Mouse (Mus musculus): ENCODE results near the gene Zfp418. TPM values are rescaled to one million over a fixed set of nuclear protein-coding genes. Genes with fewer than 3 reads are reported as not detected.
"Not testable (repeated sequence)": the region's sequence is repeated elsewhere in the genome, so short reads cannot be mapped to it uniquely, and the experiment has no call there.

The Zfp418 gene
- polyA plus RNA-seq (2015; fragmentation: Nextera tagmentation; extraction: Ambion mirVana): 1.0 and 1.3 TPM in 2 replicates

DNA sequence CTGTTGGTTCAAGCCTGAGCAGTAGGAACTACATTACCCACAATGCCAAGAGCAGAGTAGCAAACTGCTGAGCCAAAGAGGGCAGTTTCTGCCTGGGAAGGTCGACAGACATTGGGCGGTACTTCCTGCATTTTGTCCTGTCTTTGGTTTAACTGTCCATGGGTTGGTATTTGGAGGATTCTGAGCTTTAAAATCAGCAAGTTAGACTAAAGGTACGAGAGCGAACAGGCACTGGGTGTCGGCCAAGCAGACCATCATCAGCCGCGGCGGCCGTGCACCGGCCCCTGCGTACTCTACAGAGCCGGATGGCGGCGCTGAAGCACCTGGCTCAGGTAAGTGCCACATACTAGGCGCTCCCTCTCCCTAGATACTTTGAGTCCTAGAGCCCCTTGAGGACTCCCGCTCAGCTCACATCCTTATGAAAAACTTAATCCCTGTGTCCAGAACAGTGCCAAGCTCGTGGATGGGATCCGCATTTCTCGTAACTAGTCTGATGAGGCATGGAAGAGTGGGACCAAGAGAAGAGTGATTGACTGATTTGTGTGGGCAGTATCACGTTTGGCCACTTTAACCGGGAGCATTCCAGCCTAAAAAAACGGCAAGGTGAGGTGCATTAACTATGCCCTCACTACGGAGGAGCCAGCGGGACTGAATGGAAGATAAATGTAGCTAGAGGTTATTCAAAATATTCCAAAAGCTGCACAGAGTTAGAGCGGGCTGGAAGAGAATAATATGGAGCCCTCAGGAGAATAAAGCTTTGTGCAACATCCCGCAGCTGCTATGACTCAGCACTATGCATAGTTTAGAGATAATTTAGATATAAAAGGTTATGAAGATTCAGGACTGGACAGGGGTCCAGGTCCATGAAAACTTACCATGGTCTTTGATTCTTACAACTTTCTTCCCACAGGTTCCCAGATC is at the start of gene Zfp418:
Gene Zfp418, plus strand, starts transcription at position 104 of the 921 bp plus-strand sequence.
- Histone ChIP-seq H3K36me3 (peaks cover 18% of the 10 kb centered on the region), H3K4me2 (peak within 1 kb of the TSS; percentile 85), H3K9me3 (no peaks in the 10 kb centered on the region), H3K4me1 (peaks cover 8% of the 10 kb centered on the region), H3K4me3 (peak within 1 kb of the TSS; percentile 88), H3K27me3 (replicated peaks) (no peaks in the 10 kb centered on the region), H3K27ac (replicated peaks) (0 out of 2 replicates have a peak within 1 kb of the TSS, but pooled peaks have one; percentile 20), H3K9ac (peak within 1 kb of the TSS; percentile 87)
- ATAC-seq (ENCODE audit: extremely low read depth, insufficient number of reproducible peaks, low FRiP score, low TSS enrichment): peak; percentile 73; the same call in 1 of the 2 replicates
- 2% methylated on average over 26 of the region's 26 CpGs for WGBS

DNA sequence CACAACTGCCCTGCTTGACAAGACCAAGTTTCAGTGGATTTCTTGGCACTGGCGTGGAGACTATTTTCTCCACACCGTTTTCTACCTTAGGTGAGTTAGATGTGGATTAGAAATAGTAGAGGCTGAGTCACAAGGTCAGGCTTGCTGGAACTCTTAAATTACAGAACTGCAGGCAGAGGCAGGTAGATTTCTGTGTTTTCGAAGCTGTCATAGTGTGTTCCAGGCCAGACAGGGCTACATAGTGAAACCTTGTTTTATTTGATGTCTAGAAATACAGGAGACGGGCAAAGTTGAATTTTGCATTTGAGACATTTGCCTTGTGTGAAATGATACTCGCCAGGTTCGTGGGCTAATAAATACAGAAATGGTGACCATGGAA is 49.5 kb upstream of the Zfp418 start:
- Histone ChIP-seq H3K9ac (peak overlapping the region; percentile 65), H3K36me3 (peaks cover 32% of the 10 kb centered on the region), H3K27ac (replicated peaks) (no peak overlapping the region), H3K9me3 (no peaks in the 10 kb centered on the region), H3K4me2 (peak overlapping the region; percentile 70), H3K4me3 (peak overlapping the region; percentile 73), H3K4me1 (peaks cover 11% of the 10 kb centered on the region), H3K27me3 (replicated peaks) (no peaks in the 10 kb centered on the region)
- no peak for ATAC-seq (ENCODE audit: extremely low read depth, insufficient number of reproducible peaks, low FRiP score, low TSS enrichment)
- 48% methylated on average over 6 of the region's 6 CpGs for WGBS

DNA sequence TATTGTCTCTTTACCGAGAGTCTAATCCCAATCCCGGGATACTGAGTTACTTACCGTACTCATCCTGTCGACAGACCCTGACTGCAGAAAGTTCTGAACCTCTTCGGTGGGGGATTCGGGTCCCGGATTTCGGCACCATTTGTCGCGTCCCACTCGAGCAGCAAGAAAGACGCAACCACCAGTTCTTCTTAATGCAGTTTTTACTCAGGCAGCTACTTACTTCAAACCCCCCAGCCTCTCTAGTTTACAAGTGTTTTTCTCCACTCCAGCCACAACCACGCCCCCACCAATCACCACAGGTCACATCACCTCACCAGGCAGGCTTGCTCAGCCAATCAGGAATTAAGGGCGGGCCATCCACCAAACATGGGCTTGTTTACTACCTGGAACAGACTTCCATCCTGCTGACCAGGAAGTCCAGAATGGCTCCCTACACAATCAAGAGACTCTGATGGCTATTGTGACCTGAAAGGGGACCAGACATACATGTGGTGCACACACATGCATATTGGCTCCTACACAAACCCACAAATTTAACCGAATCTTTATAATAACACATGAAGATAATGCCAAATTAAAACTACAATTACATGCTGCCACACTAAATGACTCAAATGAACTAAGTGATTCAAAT is 40.5 kb upstream of the Zfp418 start:
- H3K4me1 ChIP-seq; H3K36me3 ChIP-seq; H3K9me3 ChIP-seq; H3K27me3 ChIP-seq (replicated peaks); H3K4me2 ChIP-seq; H3K9ac ChIP-seq; H3K27ac ChIP-seq (replicated peaks); H3K4me3 ChIP-seq; ATAC-seq (ENCODE audit: extremely low read depth, insufficient number of reproducible peaks, low FRiP score, low TSS enrichment): not testable (repeated sequence)
- WGBS: 86% methylated on average over 15 of the region's 15 CpGs

DNA sequence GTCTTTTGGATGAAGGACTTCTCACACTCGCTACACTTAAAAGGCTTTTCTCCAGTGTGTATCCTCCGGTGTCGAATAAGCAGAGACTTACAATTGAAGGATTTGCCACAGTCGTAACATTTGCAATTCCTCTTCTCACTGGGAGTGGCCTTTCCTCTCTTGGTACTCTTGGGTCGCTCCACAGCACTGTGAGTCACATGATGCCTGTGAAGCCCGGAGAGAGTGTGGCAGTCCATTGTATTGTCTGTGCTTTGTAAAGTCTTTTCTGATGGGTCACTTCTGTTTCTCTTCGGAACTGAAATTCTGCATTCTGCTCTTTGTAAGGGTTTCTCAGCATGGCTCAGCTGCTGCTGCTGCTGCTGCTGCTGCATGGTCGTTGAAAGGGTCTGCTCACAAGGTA is 38.4 kb upstream of the Zfp418 start:
- no peak for ATAC-seq (ENCODE audit: extremely low read depth, insufficient number of reproducible peaks, low FRiP score, low TSS enrichment)
- no peak overlapping the region for H3K9ac ChIP-seq
- 66% methylated on average over 8 of the region's 8 CpGs for whole genome bisulfite sequencing
- H3K4me2 ChIP-seq: no peak overlapping the region
- no peak overlapping the region for H3K4me3 ChIP-seq
- no peaks in the 10 kb centered on the region for H3K27me3 ChIP-seq (replicated peaks)
- no peak overlapping the region for H3K27ac ChIP-seq (replicated peaks)
- 0 out of 2 replicates have a peak, but pooled peaks cover under 1% of the 10 kb centered on the region for H3K9me3 ChIP-seq
- no peaks in the 10 kb centered on the region for H3K4me1 ChIP-seq
- peaks cover 2% of the 10 kb centered on the region; the same call in 1 of the 2 replicates for H3K36me3 ChIP-seq

DNA sequence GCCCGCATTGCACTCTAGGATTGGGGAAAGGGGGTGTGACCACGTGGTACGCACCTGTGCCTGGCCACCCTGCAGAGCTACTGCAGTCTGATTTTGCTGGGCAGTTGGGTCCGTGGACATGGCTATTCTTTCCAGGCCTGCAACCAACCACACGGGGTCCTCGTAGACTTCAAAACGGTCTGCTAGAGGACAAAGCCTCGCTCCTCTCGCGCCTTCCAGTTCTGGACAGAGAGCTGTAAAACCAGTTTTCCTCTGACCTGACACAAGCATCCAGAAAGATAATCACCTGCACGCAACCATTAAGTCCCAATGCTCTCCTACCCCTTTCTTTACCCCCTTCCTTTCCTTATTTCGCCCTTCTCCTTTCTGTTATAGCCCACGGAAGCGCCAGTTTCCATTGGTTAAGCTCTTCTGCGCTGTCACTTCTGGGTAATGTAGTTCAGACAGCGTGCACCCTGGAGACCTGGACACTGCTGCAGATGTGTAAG is 34.7 kb upstream of the Zfp418 start, which contains the start of gene Zfp773:
Gene Zfp773, minus strand, starts transcription at position 377 of the 488 bp plus-strand sequence.
- peak; percentile 80; the same call in 1 of the 2 replicates for ATAC-seq (ENCODE audit: extremely low read depth, insufficient number of reproducible peaks, low FRiP score, low TSS enrichment)
- H3K27ac ChIP-seq (replicated peaks): no peak within 1 kb of the TSS

DNA sequence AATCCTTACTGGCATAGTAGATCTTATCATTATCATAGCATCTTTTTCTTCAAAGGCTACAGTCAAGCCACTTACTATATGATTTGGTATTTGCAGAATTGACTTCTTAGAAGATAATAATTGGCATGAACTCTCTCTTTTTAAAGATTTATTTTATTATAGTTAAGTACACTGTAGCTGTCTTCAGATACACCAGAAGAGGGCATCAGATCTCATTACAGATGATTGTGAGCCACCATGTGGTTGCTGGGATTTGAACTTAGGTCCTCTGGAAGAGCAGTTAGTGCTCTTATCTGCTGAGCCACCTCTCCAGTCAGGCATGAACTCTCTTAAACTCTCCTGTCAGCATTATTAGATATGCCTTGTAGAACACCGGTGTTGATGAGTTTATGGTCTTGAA is 26.9 kb upstream of the Zfp418 start:
- Histone ChIP-seq H3K4me3 (no peak overlapping the region), H3K9me3 (peaks cover 11% of the 10 kb centered on the region; the same call in 1 of the 2 replicates), H3K9ac (no peak overlapping the region), H3K36me3 (no peaks in the 10 kb centered on the region), H3K4me1 (no peaks in the 10 kb centered on the region), H3K27me3 (replicated peaks) (no peaks in the 10 kb centered on the region), H3K27ac (replicated peaks) (no peak overlapping the region), H3K4me2 (no peak overlapping the region)
- WGBS: 93% methylated on average over 1 of the region's 1 CpGs
- no peak for ATAC-seq (ENCODE audit: extremely low read depth, insufficient number of reproducible peaks, low FRiP score, low TSS enrichment)

More for the DNA sequence above, 34.7 kb upstream of the Zfp418 start, which contains the start of gene Zfp773:
- Histone ChIP-seq H3K27me3 (replicated peaks) (no peaks in the 10 kb centered on the region), H3K36me3 (peaks cover 2% of the 10 kb centered on the region; the same call in 1 of the 2 replicates), H3K4me1 (no peaks in the 10 kb centered on the region), H3K9me3 (no peaks in the 10 kb centered on the region), H3K4me3 (peak within 1 kb of the TSS; percentile 61), H3K4me2 (peak within 1 kb of the TSS; percentile 67), H3K9ac (peak within 1 kb of the TSS; percentile 82)
- WGBS: 5% methylated on average over 16 of the region's 16 CpGs

DNA sequence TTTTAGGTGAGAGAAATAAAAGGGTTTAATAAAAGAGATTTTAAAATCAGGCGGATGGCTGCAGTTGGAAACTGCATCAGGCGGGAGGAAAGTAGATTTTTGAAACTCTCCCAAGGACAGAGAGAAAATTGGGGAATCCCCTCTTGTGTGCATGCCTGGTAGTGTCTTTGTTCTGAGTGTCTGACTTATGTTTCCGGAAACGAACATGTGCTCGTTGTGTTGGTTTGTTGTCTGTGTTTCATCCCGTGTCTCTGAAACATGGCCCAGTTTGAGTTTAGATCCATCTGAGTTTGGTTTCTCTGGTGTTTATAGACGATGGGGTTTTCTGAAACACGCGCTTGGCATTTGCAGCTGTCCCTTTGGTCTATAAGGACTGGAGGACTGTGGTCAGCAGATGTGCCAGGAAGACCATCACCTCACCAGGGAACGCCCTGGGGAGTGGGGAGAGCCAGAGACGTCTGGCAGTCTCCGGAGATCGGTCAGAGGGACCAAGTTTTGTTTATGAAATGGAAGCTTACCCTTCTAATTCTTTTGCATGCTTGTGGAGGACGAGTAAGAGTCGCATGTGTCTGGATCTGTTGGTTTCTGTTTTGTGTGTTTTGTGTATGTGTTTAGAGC is 25.0 kb upstream of the Zfp418 start:
- Histone ChIP-seq H3K27me3 (replicated peaks) (no peaks in the 10 kb centered on the region), H3K9ac (no peak overlapping the region), H3K4me3 (no peak overlapping the region), H3K27ac (replicated peaks) (no peak overlapping the region), H3K4me1 (no peaks in the 10 kb centered on the region), H3K36me3 (no peaks in the 10 kb centered on the region), H3K9me3 (peaks cover 11% of the 10 kb centered on the region; the same call in 1 of the 2 replicates), H3K4me2 (no peak overlapping the region)
- no peak for ATAC-seq (ENCODE audit: extremely low read depth, insufficient number of reproducible peaks, low FRiP score, low TSS enrichment)
- WGBS: 78% methylated on average over 15 of the region's 15 CpGs

DNA sequence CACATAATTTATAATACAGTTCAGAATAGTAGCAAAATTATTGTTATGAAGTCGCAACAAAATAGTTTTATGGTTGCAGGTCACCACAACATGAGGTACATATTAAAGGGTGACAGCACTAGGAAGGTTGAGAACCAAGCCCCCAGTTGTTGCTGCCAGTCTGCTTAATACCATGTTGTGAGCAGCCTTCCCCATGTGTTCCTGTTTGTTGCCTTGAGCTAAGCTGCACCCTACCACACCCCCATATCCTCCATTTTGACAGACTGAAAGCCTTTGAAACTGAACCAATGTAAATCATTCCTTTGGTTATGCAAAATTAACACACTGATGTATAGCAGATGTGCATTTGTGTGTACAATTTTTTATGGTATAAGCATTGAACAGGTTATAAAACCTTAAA is 14.8 kb downstream of the Zfp418 start:
- no peak overlapping the region for H3K4me3 ChIP-seq
- 86% methylated on average over 1 of the region's 1 CpGs for WGBS
- ATAC-seq (ENCODE audit: extremely low read depth, insufficient number of reproducible peaks, low FRiP score, low TSS enrichment): no peak
- no peaks in the 10 kb centered on the region for H3K9me3 ChIP-seq
- H3K4me1 ChIP-seq: peaks cover 5% of the 10 kb centered on the region; the same call in 1 of the 2 replicates
- H3K27ac ChIP-seq (replicated peaks): no peak overlapping the region
- no peaks in the 10 kb centered on the region for H3K27me3 ChIP-seq (replicated peaks)
- H3K4me2 ChIP-seq: no peak overlapping the region
- no peak overlapping the region for H3K9ac ChIP-seq
- peaks cover 30% of the 10 kb centered on the region for H3K36me3 ChIP-seq

DNA sequence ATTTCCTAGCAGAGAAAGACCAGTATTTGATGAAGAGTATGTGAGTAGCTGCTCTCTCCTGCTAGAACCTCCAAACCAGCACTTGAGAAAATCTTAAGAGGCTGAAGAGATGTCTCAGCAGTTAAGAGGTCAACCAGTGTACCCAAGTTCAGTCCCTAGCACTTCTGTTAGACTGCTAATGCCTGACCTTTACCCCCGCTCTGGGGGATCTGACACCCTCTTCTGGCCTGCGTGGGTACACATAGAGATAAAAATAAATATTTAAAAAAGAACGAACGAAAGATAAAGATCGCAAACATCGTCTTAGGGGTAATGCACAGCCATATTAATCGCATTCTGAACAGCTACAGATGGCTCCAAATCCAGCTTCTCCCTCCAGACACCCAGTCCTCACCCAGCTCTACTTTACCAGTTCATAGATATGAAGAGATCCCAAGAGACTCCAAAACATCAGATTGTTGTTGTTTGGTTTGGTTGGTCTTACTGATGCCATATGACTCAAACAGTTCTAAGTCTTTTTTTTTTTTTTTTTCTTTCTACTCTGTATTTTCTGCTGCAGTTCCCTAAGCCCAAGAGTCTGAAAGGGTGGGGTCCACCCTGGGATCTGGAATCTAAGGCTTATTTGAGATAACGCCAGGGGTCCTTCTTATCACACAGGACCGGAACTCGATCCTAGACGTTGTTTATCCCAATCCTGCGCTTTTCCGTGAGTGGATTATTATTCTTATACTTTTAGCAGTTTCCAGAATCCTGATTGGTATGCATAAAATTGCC is 16.5 kb downstream of the Zfp418 start:
- Histone ChIP-seq H3K36me3 (peaks cover 13% of the 10 kb centered on the region), H3K4me3 (peak overlapping the region; percentile 68), H3K4me1 (peaks cover 5% of the 10 kb centered on the region; the same call in 1 of the 2 replicates), H3K4me2 (peak overlapping the region; percentile 66), H3K27ac (replicated peaks) (no peak overlapping the region), H3K27me3 (replicated peaks) (no peaks in the 10 kb centered on the region), H3K9me3 (no peaks in the 10 kb centered on the region), H3K9ac (peak overlapping the region; percentile 62; the same call in 1 of the 2 replicates)
- ATAC-seq (ENCODE audit: extremely low read depth, insufficient number of reproducible peaks, low FRiP score, low TSS enrichment): no peak
- 33% methylated on average over 13 of the region's 13 CpGs for WGBS

DNA sequence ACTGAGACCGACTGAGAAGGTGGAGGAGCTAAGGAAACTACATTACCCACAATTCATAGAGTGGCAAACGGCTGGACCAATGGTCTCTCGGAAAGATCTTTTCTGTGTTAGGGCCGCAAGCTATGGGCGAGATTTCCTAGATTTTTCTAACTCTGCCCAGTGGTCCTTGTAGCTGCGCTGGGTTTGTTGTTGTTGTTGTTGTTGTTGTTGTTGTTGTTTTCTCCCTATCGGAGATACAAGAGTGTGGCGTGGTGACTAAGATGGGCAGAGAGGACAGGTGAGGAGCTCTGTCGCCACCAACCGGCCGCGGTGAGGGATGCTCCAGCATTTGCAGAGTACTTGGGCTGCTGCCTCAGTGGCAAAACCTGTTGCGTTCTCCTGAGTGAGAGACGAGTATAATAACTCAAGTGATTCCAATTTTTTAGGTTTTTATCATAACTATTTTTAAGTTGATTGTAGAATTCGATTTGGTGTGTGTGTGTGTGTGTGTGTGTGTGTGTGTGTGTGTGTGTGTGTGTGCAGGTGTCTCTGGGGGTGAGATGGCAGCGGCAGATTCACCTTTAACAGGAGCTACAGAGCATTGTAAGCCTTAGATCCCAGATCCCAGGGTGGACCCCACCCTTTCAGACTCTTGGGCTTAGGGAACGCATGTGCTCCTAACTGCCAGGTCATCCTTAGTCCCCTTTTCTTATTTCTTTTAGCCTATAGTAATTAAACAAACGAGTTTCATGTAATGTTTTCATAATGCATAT is 17.2 kb downstream of the Zfp418 start:
- Histone ChIP-seq H3K9ac (peak overlapping the region; percentile 62), H3K4me2 (peak overlapping the region; percentile 66), H3K27me3 (replicated peaks) (no peaks in the 10 kb centered on the region), H3K9me3 (no peaks in the 10 kb centered on the region), H3K4me3 (peak overlapping the region; percentile 68), H3K4me1 (peaks cover 5% of the 10 kb centered on the region; the same call in 1 of the 2 replicates), H3K27ac (replicated peaks) (no peak overlapping the region), H3K36me3 (peaks cover 7% of the 10 kb centered on the region)
- peak; percentile 73 for ATAC-seq (ENCODE audit: extremely low read depth, insufficient number of reproducible peaks, low FRiP score, low TSS enrichment)
- 9% methylated on average over 18 of the region's 18 CpGs for WGBS

Data from heart, embryonic 13.5 days (tissue).